Mouse (Mus musculus) spleen, embryonic (tissue): ENCODE data around the gene Rab11fip5.

Experiments used
- CTCF ChIA-PET: fragments of 350-600 bp; sonication (Branson Sonifier 250); formaldehyde crosslinking; loops from one replicate; lab custom pipeline; 2022; lab: Charles Lee

Rab11fip5 gene

GRCm38 (mm10) chr6:85320445-85320866, 54.0 kb downstream of the Rab11fip5 start:
- CTCF ChIA-PET = interaction anchor here (0.5 kb wide), 1 partner anchor 101 kb away, joined by 3 read pairs; no protein-coding TSS in a partner anchor

DNA sequence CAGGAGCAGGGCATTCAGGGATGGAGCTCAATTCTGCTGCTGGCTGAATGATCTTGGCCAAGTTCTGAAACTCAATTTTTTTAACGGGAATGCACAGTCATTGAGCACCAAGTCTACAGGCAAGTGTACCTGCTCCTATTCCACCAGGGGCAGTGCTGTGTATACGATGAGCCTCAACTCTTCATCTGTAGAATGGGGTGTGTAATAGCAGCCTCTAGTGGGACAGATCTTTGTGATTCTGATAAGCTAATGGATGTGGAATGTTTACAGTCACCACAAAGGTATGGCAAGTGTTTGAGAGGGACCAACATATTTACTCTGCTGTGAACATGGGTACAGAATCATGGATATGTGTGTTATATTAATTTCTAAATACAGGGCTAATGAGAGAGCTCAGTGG, 58.2 kb downstream of the Rab11fip5 start:
- CTCF ChIA-PET = no interaction called here

DNA sequence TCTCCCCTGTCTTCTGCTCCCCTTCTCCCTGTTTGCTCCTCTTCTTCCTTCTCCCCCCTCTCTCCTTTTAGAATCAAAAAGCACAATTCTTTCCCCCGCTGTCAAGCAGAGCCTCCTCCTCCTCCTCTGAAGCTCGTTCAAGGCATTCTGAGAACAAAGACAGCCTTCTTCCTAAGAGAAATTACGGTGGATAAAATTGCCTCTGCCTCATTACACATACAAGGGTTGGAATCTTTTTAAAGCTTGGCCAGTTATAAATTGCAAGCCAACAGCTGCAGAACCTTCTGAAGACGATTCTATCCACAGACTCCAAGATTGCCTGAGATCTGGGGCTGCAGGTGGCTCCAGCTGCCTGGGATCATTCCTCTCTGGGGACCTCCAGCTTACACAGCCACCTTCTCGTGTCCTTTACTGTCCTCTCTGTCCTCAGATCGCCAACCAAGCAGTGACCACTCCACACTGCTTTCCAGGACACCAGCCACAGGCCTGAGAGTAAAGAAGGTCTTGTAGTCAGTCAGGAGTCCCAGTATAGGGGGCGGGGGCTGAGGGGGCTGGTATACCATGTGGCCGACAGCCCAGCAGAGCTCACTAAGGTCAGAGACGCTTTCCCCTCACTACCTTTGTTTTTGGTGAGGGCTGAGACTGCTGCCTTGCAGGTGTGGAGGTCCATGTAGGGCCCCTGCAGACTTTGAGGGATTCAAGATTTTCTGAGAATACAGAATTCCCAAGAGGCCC, 60.2 kb downstream of the Rab11fip5 start:
- CTCF ChIA-PET = no interaction called here

GRCm38 (mm10) chr6:85307894-85308293, 66.5 kb downstream of the Rab11fip5 start:
- CTCF ChIA-PET = no interaction called here

- CTCF ChIA-PET = interaction anchor here (0.9 kb wide), 1 partner anchor 18 kb away, joined by 3 read pairs; no protein-coding TSS in a partner anchor
These were observed 68.1 kb downstream of the Rab11fip5 start for GRCm38 (mm10) chr6:85306375-85306774.

- CTCF ChIA-PET = interaction anchor here (0.9 kb wide), 1 partner anchor 19 kb away, joined by 3 read pairs; no protein-coding TSS in a partner anchor
These were observed 68.6 kb downstream of the Rab11fip5 start for GRCm38 (mm10) chr6:85305826-85306225.

- CTCF ChIA-PET = no interaction called here
These were observed 69.5 kb downstream of the Rab11fip5 start for GRCm38 (mm10) chr6:85304966-85305365.

DNA sequence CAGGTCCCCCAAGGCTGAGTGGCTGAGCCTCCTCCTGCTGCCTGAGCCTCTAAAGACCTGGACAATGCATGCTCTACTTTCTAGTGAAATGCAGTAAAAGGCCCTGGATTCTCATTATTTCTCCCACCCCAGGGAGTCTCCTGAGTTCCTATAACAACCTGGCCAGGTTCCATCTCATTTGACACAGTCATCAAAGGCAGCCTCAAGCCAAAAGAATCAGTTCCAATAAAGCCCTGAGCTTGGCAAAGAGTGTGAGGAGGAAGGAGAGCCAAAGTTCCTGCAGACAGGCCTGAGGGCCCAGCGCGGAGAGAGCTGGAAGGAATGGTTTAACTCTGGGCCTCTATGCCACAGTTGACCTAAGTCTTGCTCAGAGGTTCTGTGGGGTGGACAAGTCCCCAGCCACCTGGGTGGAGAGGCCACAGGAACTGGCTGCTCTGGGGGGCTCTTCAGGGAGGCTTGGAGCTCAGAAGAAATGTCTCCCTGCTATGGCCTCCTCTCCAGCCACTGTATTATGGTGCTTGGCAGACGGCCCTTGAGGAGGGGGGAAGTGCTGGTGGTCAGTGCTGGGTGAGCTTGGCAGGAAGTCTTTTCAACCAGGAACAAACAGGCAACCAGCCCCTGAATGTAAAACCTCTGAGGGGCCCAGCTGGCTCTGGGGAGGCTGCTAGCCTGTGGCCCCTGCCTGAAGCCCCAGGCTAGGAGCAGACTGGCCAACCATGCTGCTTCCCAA, 71.9 kb downstream of the Rab11fip5 start:
- CTCF ChIA-PET = no interaction called here

- CTCF ChIA-PET = no interaction called here
These were observed 78.9 kb downstream of the Rab11fip5 start for GRCm38 (mm10) chr6:85295384-85296167.

DNA sequence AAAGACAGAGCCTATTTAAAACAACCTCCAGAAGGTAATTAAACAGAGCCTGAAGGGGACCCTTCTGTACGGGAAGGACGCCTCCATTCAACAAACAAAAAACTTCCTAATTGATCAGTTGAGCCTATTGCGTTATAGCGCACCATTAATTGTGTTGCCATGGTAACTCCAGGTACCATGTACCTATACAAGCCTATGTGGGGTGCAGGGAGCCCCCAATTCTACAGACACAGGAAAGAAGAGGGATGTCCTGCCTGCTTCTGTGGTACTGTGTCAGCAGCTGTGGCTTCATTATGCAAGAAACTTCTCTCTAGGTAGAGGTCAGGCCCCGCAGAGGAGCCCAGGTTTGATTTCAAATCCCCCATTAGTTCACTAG, 80.4 kb downstream of the Rab11fip5 start:
- CTCF ChIA-PET = interaction anchor here (0.6 to 0.9 kb wide), 2 partner anchors 97 to 103 kb away, joined by 3 to 4 read pairs; no protein-coding TSS in a partner anchor

GRCm38 (mm10) chr6:85293255-85294003, 81.0 kb downstream of the Rab11fip5 start:
- CTCF ChIA-PET = interaction anchor here (0.6 kb wide), 1 partner anchor 104 kb away, joined by 3 read pairs; no protein-coding TSS in a partner anchor

GRCm38 (mm10) chr6:85290869-85291824, 83.3 kb downstream of the Rab11fip5 start:
- CTCF ChIA-PET = interaction anchor here (0.6 kb wide), 1 partner anchor 55 kb away, joined by 3 read pairs; no protein-coding TSS in a partner anchor

DNA sequence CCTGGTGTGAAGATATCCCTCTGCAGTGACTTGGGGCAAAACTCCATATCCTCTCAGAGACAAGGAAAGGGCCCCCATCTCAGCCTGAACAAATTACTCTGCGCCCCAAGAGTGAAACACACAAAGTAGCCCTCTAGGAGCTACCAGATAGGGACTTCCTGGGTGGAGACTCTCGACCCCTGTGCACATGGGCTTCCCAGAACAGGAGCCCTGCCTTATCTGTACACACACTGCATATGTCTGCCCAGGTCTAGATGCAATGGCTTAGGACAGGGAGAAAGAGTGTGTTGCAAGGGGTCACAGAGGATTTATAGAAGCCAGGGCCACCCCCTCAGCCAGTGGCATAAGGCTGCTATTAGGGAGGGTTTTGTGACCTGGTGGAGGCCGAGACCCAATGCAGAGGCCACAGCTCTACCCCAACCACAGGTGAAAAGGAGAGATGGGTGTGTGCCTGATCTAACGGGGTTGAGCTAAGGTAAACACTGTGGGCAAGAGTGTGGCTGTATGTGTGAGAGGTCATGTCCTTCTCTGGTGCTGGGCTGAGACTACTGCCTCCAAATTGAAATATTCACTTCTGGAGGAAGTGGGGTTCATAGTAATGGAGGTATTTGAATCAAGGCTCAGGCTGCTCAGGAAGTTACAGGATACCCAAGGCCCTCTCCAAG, 86.1 kb downstream of the Rab11fip5 start:
- CTCF ChIA-PET = no interaction called here

- CTCF ChIA-PET = no interaction called here
These were observed 88.0 kb downstream of the Rab11fip5 start for GRCm38 (mm10) chr6:85286283-85287047.
